ENCODE assay signal across 14 mouse cellular contexts in genomic region chr8:26923166-26923565, GRCm38 (mm10).
"Had no signal": no experiment of that assay in that cellular context is flagged by ENCODE, and none has a peak within 500 bp of the region (broad histone marks: within the 10 kb centered on the region; RNA-seq: fewer than 3 reads in every experiment).

No protein-coding gene starts in this region.

- DNase-seq: kidney, adult 9 months; kidney, postnatal 10 days; kidney, postnatal 4 days; lung, adult 18-20 months; lung, postnatal 4 days; midbrain, embryonic 14.5 days; spleen, adult 18-20 months; thymus, adult 2 months; thymus, postnatal 25 days had no signal

- H3K4me1 ChIP-seq: limb, embryonic 12.5 days; midbrain, embryonic 10.5 days; neural tube, embryonic 15.5 days had no signal

- H3K27me3 ChIP-seq: neural tube, embryonic 15.5 days had no signal

- H3K9me3 ChIP-seq: midbrain, embryonic 10.5 days; neural tube, embryonic 15.5 days had no signal

- H3K4me2 ChIP-seq: limb, embryonic 12.5 days; neural tube, embryonic 15.5 days had no signal

- H3K4me3 ChIP-seq: limb, embryonic 12.5 days; midbrain, embryonic 10.5 days; myocyte; neural tube, embryonic 15.5 days had no signal

- H3K36me3 ChIP-seq: limb, embryonic 12.5 days; midbrain, embryonic 10.5 days; neural tube, embryonic 15.5 days had no signal

- H3K27ac ChIP-seq: limb, embryonic 12.5 days; liver, embryonic 14.5 days; midbrain, embryonic 10.5 days; neural tube, embryonic 15.5 days had no signal

- H3K9ac ChIP-seq: limb, embryonic 12.5 days; liver, embryonic 14.5 days; neural tube, embryonic 15.5 days had no signal
